Comparison of ENCODE assay signal across 18 mouse cellular contexts in the genomic region with DNA sequence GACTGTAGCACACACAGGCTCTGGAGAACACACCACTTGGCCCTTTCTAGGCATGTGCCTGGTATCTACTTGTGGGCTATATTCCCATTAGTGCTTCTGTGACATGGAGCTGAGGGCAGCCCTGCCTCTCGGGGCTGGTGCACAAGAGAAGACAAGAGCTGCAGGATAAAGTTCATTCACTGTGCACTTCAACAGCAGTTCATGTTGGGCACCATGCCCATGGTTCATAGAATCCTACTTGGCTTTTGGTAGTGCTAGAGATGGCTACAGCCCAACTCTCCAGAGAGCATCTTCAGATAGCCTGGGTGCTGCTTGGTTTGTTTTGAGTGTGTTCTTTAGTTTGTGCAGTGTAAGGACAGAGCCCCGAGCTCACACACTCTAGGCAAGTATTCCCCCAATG.
A peak's percentile ranks its signal among the peaks of the same experiment; 100 is the strongest.
DNase-seq lines count a peak whose midpoint lies in the region; ATAC-seq lines count a peak whose summit lies in the region.
"Had no signal": no experiment of that assay in that cellular context is flagged by ENCODE, and none has a peak within 500 bp of the region (broad histone marks: within the 10 kb centered on the region; RNA-seq: fewer than 3 reads in every experiment).

No protein-coding gene starts in this region.

- intact Hi-C loops in heart, postnatal 10 days (cut with DNase I) = no loop called here

- H3K36me3 ChIP-seq in heart, embryonic 12.5 days = no peaks in the 10 kb centered on the region
- H3K36me3 ChIP-seq in midbrain, embryonic 15.5 days (replicated peaks) = no peaks in the 10 kb centered on the region
- H3K36me3 ChIP-seq in midbrain, embryonic 13.5 days = no peaks in the 10 kb centered on the region
- H3K36me3 ChIP-seq: embryonic facial prominence, embryonic 15.5 days; forebrain, embryonic 12.5 days; limb, embryonic 12.5 days; neural tube, embryonic 12.5 days had no signal

- no peak overlapping the region for H3K4me2 ChIP-seq in heart, embryonic 12.5 days
- H3K4me2 ChIP-seq in midbrain, embryonic 15.5 days = no peak overlapping the region
- H3K4me2 ChIP-seq in midbrain, embryonic 13.5 days (replicated peaks) = no peak overlapping the region
- H3K4me2 ChIP-seq: embryonic facial prominence, embryonic 15.5 days; forebrain, embryonic 12.5 days; limb, embryonic 12.5 days; neural tube, embryonic 12.5 days had no signal

- peaks cover 21% of the 10 kb centered on the region for H3K4me1 ChIP-seq in heart, embryonic 12.5 days (replicated peaks)
- peaks cover 50% of the 10 kb centered on the region for H3K4me1 ChIP-seq in midbrain, embryonic 15.5 days
- H3K4me1 ChIP-seq in midbrain, embryonic 13.5 days (replicated peaks) = peaks cover 78% of the 10 kb centered on the region

- H3K4me3 ChIP-seq in heart, embryonic 12.5 days = no peak overlapping the region
- H3K4me3 ChIP-seq in midbrain, embryonic 15.5 days = no peak overlapping the region
- H3K4me3 ChIP-seq in midbrain, embryonic 13.5 days (replicated peaks) = no peak overlapping the region
- H3K4me3 ChIP-seq: embryonic facial prominence, embryonic 15.5 days; forebrain, embryonic 12.5 days; limb, embryonic 12.5 days; neural tube, embryonic 12.5 days had no signal

- H3K9ac ChIP-seq in heart, embryonic 12.5 days = no peak overlapping the region
- H3K9ac ChIP-seq in midbrain, embryonic 15.5 days = no peak overlapping the region
- H3K9ac ChIP-seq in midbrain, embryonic 13.5 days (replicated peaks) = no peak overlapping the region
- H3K9ac ChIP-seq: embryonic facial prominence, embryonic 15.5 days; forebrain, embryonic 12.5 days; limb, embryonic 12.5 days; neural tube, embryonic 12.5 days had no signal

- peak; percentile 15 to 21 for DNase-seq in cerebellum, postnatal 14 days
- no peak for DNase-seq in cerebellum, adult 11 months
- peak; percentile 50 to 59 for DNase-seq in heart, postnatal 10 days
- DNase-seq in skeletal muscle tissue, adult 2 months (ENCODE audit: low read depth, low spot score) = peak; percentile 12
- no peak for DNase-seq in embryo, embryonic 10 days (ENCODE audit: low spot score)
- DNase-seq: cerebellum, adult 18-20 months; gastrocnemius, postnatal 25 days; layer of hippocampus, postnatal 36 days; midbrain, embryonic 14.5 days; thymus, postnatal 4 days had no signal

- ATAC-seq in heart, embryonic 12.5 days (ENCODE audit: insufficient number of reproducible peaks, low FRiP score) = no peak
- ATAC-seq in midbrain, embryonic 15.5 days (replicated peaks) = no peak
- no peak for ATAC-seq in midbrain, embryonic 13.5 days

- H3K27me3 ChIP-seq in heart, embryonic 12.5 days (replicated peaks) = no peaks in the 10 kb centered on the region
- no peaks in the 10 kb centered on the region for H3K27me3 ChIP-seq in midbrain, embryonic 15.5 days (replicated peaks)
- no peaks in the 10 kb centered on the region for H3K27me3 ChIP-seq in midbrain, embryonic 13.5 days
- H3K27me3 ChIP-seq: embryonic facial prominence, embryonic 15.5 days; limb, embryonic 12.5 days; neural tube, embryonic 12.5 days had no signal

- no peak overlapping the region for H3K27ac ChIP-seq in heart, embryonic 12.5 days (ENCODE audit: poor library complexity, severe bottlenecking)
- H3K27ac ChIP-seq in midbrain, embryonic 15.5 days = peak overlapping the region; percentile 2; the same call in 1 of the 2 replicates
- H3K27ac ChIP-seq in midbrain, embryonic 13.5 days = no peak overlapping the region
- H3K27ac ChIP-seq: embryonic facial prominence, embryonic 15.5 days; forebrain, embryonic 12.5 days; limb, embryonic 12.5 days; macrophage; neural tube, embryonic 12.5 days had no signal

- WGBS in heart, embryonic 12.5 days = 81% methylated on average over 2 of the region's 2 CpGs
- 74% methylated on average over 2 of the region's 2 CpGs for WGBS in midbrain, embryonic 15.5 days
- 92% methylated on average over 2 of the region's 2 CpGs for WGBS in midbrain, embryonic 13.5 days

- no peaks in the 10 kb centered on the region for H3K9me3 ChIP-seq in heart, embryonic 12.5 days (replicated peaks)
- no peaks in the 10 kb centered on the region for H3K9me3 ChIP-seq in midbrain, embryonic 15.5 days
- H3K9me3 ChIP-seq in midbrain, embryonic 13.5 days = no peaks in the 10 kb centered on the region
- H3K9me3 ChIP-seq: embryonic facial prominence, embryonic 15.5 days; forebrain, embryonic 12.5 days; limb, embryonic 12.5 days; neural tube, embryonic 12.5 days had no signal

Comparison
In these comparisons a context has a peak if more than half of its experiments do, and no peak if none do; other contexts are left out.
1. DNase-seq: peak in cerebellum, postnatal 14 days (2 of 2), heart, postnatal 10 days (2 of 2) and skeletal muscle tissue, adult 2 months (single experiment); none in cerebellum, adult 11 months (single experiment) and embryo, embryonic 10 days (single experiment).